Mouse (Mus musculus): ENCODE measurements around the gene Rnaseh2a.

GRCm38 (mm10) chr8:84986379-84986945 is 16.9 kb upstream of the Rnaseh2a start:
- TF ChIP-seq CTCF (IDR thresholded peaks at IDR 0.05; ENCODE audit: insufficient read depth, low read depth, low read length) (no peak), POLR2A (IDR thresholded peaks at IDR 0.05; ENCODE audit: insufficient read depth, low read depth, low read length) (no peak)
